Mouse (Mus musculus) CH12.LX (cell line): ENCODE results near the gene 5730522E02Rik. TPM values are rescaled to one million over a fixed set of nuclear protein-coding genes. Genes with fewer than 3 reads are reported as not detected.

Source experiments
- DNase-seq: peaks from one replicate; pipeline ENCODE4 v3.0.0-alpha.2; 2013; ENCODE audit errors: extremely low read depth
- H3K27ac ChIP-seq: 2 replicates; pipeline ENCODE4 v1.5.1; 2012; ENCODE audit warnings: low read depth, mild to moderate bottlenecking, control low read depth, moderate library complexity; ENCODE audit not compliant: insufficient read depth
- H3K27me3 ChIP-seq: replicated peaks from 2 replicates; pipeline ENCODE3; 2012; ENCODE audit warnings: inconsistent platforms
- H3K36me3 ChIP-seq, 2 experiments: replicated peaks in 1 of 2; 2 replicates each; pipeline versions ENCODE3 to v1.6.1; 2012; ENCODE audit warnings: inconsistent platforms in 1 of 2, low read length in 1 of 2, mild to moderate bottlenecking in 1 of 2, mixed read lengths in 1 of 2, moderate library complexity in 1 of 2; ENCODE audit not compliant: control insufficient read depth in 1 of 2, insufficient read depth in 1 of 2
- H3K4me1 ChIP-seq, 2 experiments: 2 replicates each; pipeline ENCODE4 v1.6.1; 2012; ENCODE audit warnings: inconsistent platforms in 1 of 2, moderate library complexity in 1 of 2; ENCODE audit not compliant: insufficient read depth in 2 of 2, control insufficient read depth in 1 of 2
- H3K4me2 ChIP-seq: 2 replicates; pipeline ENCODE4 v1.6.1; 2012; ENCODE audit warnings: low read depth, mild to moderate bottlenecking, control low read depth; ENCODE audit not compliant: poor library complexity, insufficient read depth, severe bottlenecking
- H3K4me3 ChIP-seq, 3 experiments: fragments of 150-350 bp in 1 of 3; sonication (generic) in 1 of 3; replicated peaks in 1 of 3; 2 replicates each; pipeline versions ENCODE3 to v1.5.1; 2011 to 2012; ENCODE audit warnings: low read depth in 2 of 3, low read length in 2 of 3, mild to moderate bottlenecking in 2 of 3, moderate library complexity in 2 of 3, control low read depth in 1 of 3, improper control_type of control experiment in 1 of 3, inconsistent platforms in 1 of 3, mixed read lengths in 1 of 3; ENCODE audit not compliant: poor library complexity in 1 of 3
- H3K79me2 ChIP-seq: replicated peaks from 2 replicates; pipeline ENCODE4 v1.6.1; 2012; ENCODE audit warnings: mild to moderate bottlenecking, moderate library complexity; ENCODE audit not compliant: control insufficient read depth, poor library complexity, insufficient read depth, severe bottlenecking; ENCODE audit errors: extremely low read depth
- H3K9ac ChIP-seq: 2 replicates; pipeline ENCODE4 v1.6.1; 2012; ENCODE audit warnings: low read depth, mild to moderate bottlenecking, control low read depth, moderate library complexity; ENCODE audit not compliant: insufficient read depth
- H3K9me3 ChIP-seq: replicated peaks from 2 replicates; pipeline ENCODE3; 2012; ENCODE audit warnings: low read length, inconsistent platforms, mixed read lengths
- BHLHE40 ChIP-seq: IDR thresholded peaks from 2 replicates; pipeline ENCODE4 v1.6.1; 2011; ENCODE audit warnings: mild to moderate bottlenecking, low read depth, low read length, improper control_type of control experiment
- CHD1 ChIP-seq: IDR thresholded peaks from 2 replicates; pipeline ENCODE4 v1.6.1; 2012; ENCODE audit warnings: low read depth, low read length, improper control_type of control experiment, inconsistent platforms
- CHD2 ChIP-seq: IDR thresholded peaks from 2 replicates; pipeline ENCODE4 v1.6.1; 2011; ENCODE audit warnings: low read length, improper control_type of control experiment
- CTCF ChIP-seq, 2 experiments: IDR thresholded peaks in 1 of 2; conservative IDR thresholded peaks in 1 of 2; 2 replicates each; pipeline ENCODE4 v1.5.1; 2011 to 2012; ENCODE audit warnings: low read depth in 2 of 2, low read length in 2 of 2, improper control_type of control experiment in 1 of 2, inconsistent platforms in 1 of 2, mild to moderate bottlenecking in 1 of 2, moderate library complexity in 1 of 2
- E2F4 ChIP-seq: IDR thresholded peaks from 2 replicates; pipeline ENCODE4 v1.6.1; 2011; ENCODE audit warnings: low read depth, low read length, improper control_type of control experiment; ENCODE audit not compliant: insufficient replicate concordance
- ELF1 ChIP-seq: IDR thresholded peaks from 2 replicates; pipeline ENCODE4 v1.6.1; 2014; ENCODE audit warnings: low read depth, mild to moderate bottlenecking, inconsistent platforms, low read length, improper control_type of control experiment
- EP300 ChIP-seq: IDR thresholded peaks from 2 replicates; pipeline ENCODE4 v1.6.1; 2011; ENCODE audit warnings: low read length, improper control_type of control experiment
- IRF4 ChIP-seq: IDR thresholded peaks from 2 replicates; pipeline ENCODE4 v1.6.1; 2014; ENCODE audit warnings: low read depth, mild to moderate bottlenecking, inconsistent platforms, low read length, improper control_type of control experiment
- JUN ChIP-seq: IDR thresholded peaks from 2 replicates; pipeline ENCODE4 v1.6.1; 2011; ENCODE audit warnings: low read depth, mild to moderate bottlenecking, low read length, improper control_type of control experiment, moderate library complexity; ENCODE audit not compliant: insufficient read depth
- MAX ChIP-seq: IDR thresholded peaks from 2 replicates; pipeline ENCODE4 v1.6.1; 2011; ENCODE audit warnings: low read length, improper control_type of control experiment
- MAZ ChIP-seq: IDR thresholded peaks from 2 replicates; pipeline ENCODE4 v1.6.1; 2012; ENCODE audit warnings: low read depth, mild to moderate bottlenecking, inconsistent platforms, low read length, improper control_type of control experiment, moderate library complexity
- MEF2A ChIP-seq: IDR thresholded peaks from 2 replicates; pipeline ENCODE4 v1.6.1; 2014; ENCODE audit warnings: low read depth, mild to moderate bottlenecking, inconsistent platforms, low read length, improper control_type of control experiment, borderline replicate concordance
- MYC ChIP-seq: IDR thresholded peaks from 2 replicates; pipeline ENCODE4 v1.6.1; 2011; ENCODE audit warnings: low read depth, mild to moderate bottlenecking, improper control_type of control experiment, low read length
- NRF1 ChIP-seq: IDR thresholded peaks from 2 replicates; pipeline ENCODE4 v1.6.1; 2014; ENCODE audit warnings: low read depth, mild to moderate bottlenecking, inconsistent platforms, low read length, improper control_type of control experiment, moderate library complexity
- PAX5 ChIP-seq: IDR thresholded peaks from 2 replicates; pipeline ENCODE4 v1.6.1; 2012; ENCODE audit warnings: low read length, inconsistent platforms, mixed read lengths
- POLR2AphosphoS2 ChIP-seq: IDR thresholded peaks from 2 replicates; pipeline ENCODE4 v1.6.1; 2011; ENCODE audit warnings: low read depth, low read length, improper control_type of control experiment
- RAD21 ChIP-seq: IDR thresholded peaks from 2 replicates; pipeline ENCODE4 v1.6.1; 2011; ENCODE audit warnings: low read depth, mild to moderate bottlenecking, low read length, improper control_type of control experiment, moderate library complexity
- RCOR1 ChIP-seq: conservative IDR thresholded peaks from 2 replicates; pipeline ENCODE4 v1.6.1; 2012; ENCODE audit warnings: low read depth, mild to moderate bottlenecking, inconsistent platforms, low read length, improper control_type of control experiment
- SIN3A ChIP-seq: IDR thresholded peaks from 2 replicates; pipeline ENCODE4 v1.6.1; 2012; ENCODE audit warnings: low read length, improper control_type of control experiment, inconsistent platforms
- TCF12 ChIP-seq: IDR thresholded peaks from 2 replicates; pipeline ENCODE4 v1.6.1; 2014; ENCODE audit warnings: low read depth, mild to moderate bottlenecking, inconsistent platforms, low read length, improper control_type of control experiment
- USF1 ChIP-seq: IDR thresholded peaks from 2 replicates; pipeline ENCODE4 v1.6.1; 2014; ENCODE audit warnings: low read depth, mild to moderate bottlenecking, inconsistent platforms, low read length, improper control_type of control experiment
- USF2 ChIP-seq: conservative IDR thresholded peaks from 2 replicates; pipeline ENCODE4 v1.6.1; 2011; ENCODE audit warnings: low read depth, low read length, improper control_type of control experiment
- ZC3H11A ChIP-seq: IDR thresholded peaks from 2 replicates; pipeline ENCODE4 v1.6.1; 2012; ENCODE audit warnings: low read depth, mild to moderate bottlenecking, inconsistent platforms, low read length, improper control_type of control experiment
- ZMIZ1 ChIP-seq: IDR thresholded peaks from 2 replicates; pipeline ENCODE4 v1.6.1; 2012; ENCODE audit warnings: low read depth, mild to moderate bottlenecking, inconsistent platforms, low read length, improper control_type of control experiment
- ZNF384 ChIP-seq: IDR thresholded peaks from 2 replicates; pipeline ENCODE4 v1.6.1; 2012; ENCODE audit warnings: low read depth, low read length, improper control_type of control experiment, inconsistent platforms
- dilution Hi-C: fragments of 300-500 bp; cut with MboI; formaldehyde crosslinking; loops from 2 replicates; pipeline ENCODE4 v1.14.3; 2020; ENCODE audit warnings: low sequenced_read_pairs; ENCODE audit not compliant: extremely low pct_unique_long_range_greater_than_20kb, extremely low pct_ligation_motif_present
- in situ Hi-C: fragments of 300-500 bp; cut with MboI; formaldehyde crosslinking; loops from 3 replicates; pipeline ENCODE4 v1.14.3; 2019; ENCODE audit warnings: low sequenced_read_pairs, low pct_ligation_motif_present, low pct_unique_long_range_greater_than_20kb, mixed read lengths
- polyA plus RNA-seq: library from polyadenylated mRNA; unstranded; fragments of >175 nt; gene quantifications from 2 replicates; pipeline ENCODE4 v1.2.1, GENCODE M21; 2012; ENCODE audit warnings: low read depth; ENCODE audit not compliant: insufficient read length
- total RNA-seq, 2 experiments: library from RNA; depleted of rRNA; stranded (reverse); fragments of 300-350 nt in 1 of 2; fragments of >200 nt in 1 of 2; gene quantifications; 2 replicates each; pipeline ENCODE4 v1.2.3; 2012 to 2014

The 5730522E02Rik gene
- total and polyA plus RNA-seq, 3 experiments: not detected

DNA sequence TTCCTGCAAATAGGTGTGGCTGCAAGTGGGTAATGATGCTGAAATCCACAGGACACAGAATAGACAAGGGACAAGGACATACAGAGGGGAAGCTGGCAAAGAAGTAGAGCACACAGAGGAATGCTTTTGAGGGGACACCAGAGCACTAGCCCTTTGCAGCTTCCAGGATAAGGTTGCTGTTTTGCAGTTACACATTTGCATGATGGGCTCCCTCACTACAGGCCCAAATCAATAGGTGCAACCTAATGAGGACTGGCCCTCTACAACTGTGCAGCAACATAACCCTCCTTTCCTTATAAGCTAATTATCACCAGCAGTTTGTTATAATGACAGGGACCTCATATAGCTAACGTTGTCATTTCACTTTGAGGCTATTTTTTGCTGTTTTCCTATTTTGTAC, 114.5 kb downstream of the 5730522E02Rik start:
- dilution Hi-C loops: no loop called here

DNA sequence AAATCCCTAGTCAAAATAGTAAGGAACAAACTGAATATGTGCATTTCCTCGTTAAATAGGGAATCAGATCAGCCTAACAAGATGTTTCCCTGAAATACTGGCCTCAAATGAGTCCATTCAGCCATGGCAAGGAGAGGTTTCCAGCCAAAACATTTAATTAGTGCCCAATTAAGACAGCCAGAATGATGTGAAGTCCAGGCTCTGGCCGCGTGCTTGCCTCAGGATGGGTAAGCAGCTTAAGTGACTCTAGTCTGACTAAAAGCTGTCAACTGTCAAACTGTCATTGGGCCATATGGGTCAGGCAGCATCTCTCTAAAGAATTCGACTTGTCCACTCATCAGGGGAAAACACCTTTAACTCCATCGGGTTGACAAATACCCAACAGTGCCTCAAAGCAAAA, 121.6 kb downstream of the 5730522E02Rik start:
- no peak overlapping the region for H3K4me2 ChIP-seq
- H3K4me3 ChIP-seq: no peak overlapping the region
- H3K79me2 ChIP-seq: no peaks in the 10 kb centered on the region
- dilution Hi-C loops: no loop called here
- no peak overlapping the region for H3K27ac ChIP-seq
- H3K4me1 ChIP-seq: no peaks in the 10 kb centered on the region
- in situ Hi-C loops: no loop called here
- no peaks in the 10 kb centered on the region for H3K27me3 ChIP-seq
- TF ChIP-seq ZC3H11A (no peak), RCOR1 (no peak), USF1 (no peak), ELF1 (no peak), CHD1 (no peak)
- TF ChIP-seq, all 38 proteins: peak for 0
- Histone ChIP-seq H3K36me3 (no peaks in the 10 kb centered on the region), H3K9me3 (no peaks in the 10 kb centered on the region), H3K9ac (no peak overlapping the region)
- DNase-seq: no peak

More for the DNA sequence above, 114.5 kb downstream of the 5730522E02Rik start:
- H3K79me2 ChIP-seq: no peaks in the 10 kb centered on the region
- H3K4me1 ChIP-seq: no peaks in the 10 kb centered on the region
- TF ChIP-seq CHD2: no peak
- TF ChIP-seq ZMIZ1: no peak
- TF ChIP-seq MYC: no peak
- TF ChIP-seq IRF4: no peak
- TF ChIP-seq POLR2AphosphoS2: no peak
- TF ChIP-seq NRF1: no peak
- no peak for TF ChIP-seq PAX5
- H3K9ac ChIP-seq: no peak overlapping the region
- no peak overlapping the region for H3K27ac ChIP-seq
- no peaks in the 10 kb centered on the region for H3K36me3 ChIP-seq
- DNase-seq: no peak
- H3K9me3 ChIP-seq: no peaks in the 10 kb centered on the region
- in situ Hi-C loops: no loop called here
- no peaks in the 10 kb centered on the region for H3K27me3 ChIP-seq
- no peak overlapping the region for H3K4me3 ChIP-seq
- no peak overlapping the region for H3K4me2 ChIP-seq

DNA sequence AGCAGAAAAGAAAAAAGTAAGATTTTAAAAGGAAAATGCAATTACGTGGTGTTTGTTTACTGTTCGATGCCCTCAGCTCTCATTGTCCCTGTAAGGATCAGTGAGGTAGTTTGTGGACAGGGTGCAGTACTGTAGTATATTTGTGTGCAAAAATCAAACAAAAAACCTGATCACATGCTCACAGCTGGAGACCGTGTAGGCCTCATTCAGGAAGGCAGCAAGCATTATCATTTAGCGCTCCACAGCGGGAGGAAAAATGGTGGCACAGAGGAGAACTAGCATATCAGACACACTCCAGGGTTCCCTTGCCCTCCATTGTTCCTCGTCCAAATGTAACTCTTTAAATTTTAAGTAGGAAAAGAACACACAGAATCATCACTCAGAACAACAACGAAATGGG, 123.9 kb downstream of the 5730522E02Rik start:
- in situ Hi-C loops (no loop called here), dilution Hi-C loops (no loop called here)
- no peak overlapping the region for H3K27ac ChIP-seq
- H3K4me2 ChIP-seq: no peak overlapping the region
- no peaks in the 10 kb centered on the region for H3K9me3 ChIP-seq
- H3K9ac ChIP-seq: no peak overlapping the region
- no peak for DNase-seq
- TF ChIP-seq SIN3A (no peak), MEF2A (no peak), USF2 (no peak), MAZ (no peak), ZNF384 (no peak), TCF12 (no peak), ELF1 (no peak), MYC (no peak), PAX5 (no peak), BHLHE40 (no peak), CHD2 (no peak), RAD21 (no peak), E2F4 (no peak), MAX (no peak), CTCF (conservative IDR thresholded peaks at IDR 0.05 in 1 of 2, IDR thresholded peaks at IDR 0.05 in 1 of 2; ENCODE audit: low read depth in 2 of 2, low read length in 2 of 2) (no peak), JUN (no peak), EP300 (no peak), ZMIZ1 (no peak), CHD1 (no peak)
- no peak overlapping the region for H3K4me3 ChIP-seq
- H3K79me2 ChIP-seq: no peaks in the 10 kb centered on the region
- H3K36me3 ChIP-seq: no peaks in the 10 kb centered on the region
- no peaks in the 10 kb centered on the region for H3K27me3 ChIP-seq
- no peaks in the 10 kb centered on the region for H3K4me1 ChIP-seq
